Mouse (Mus musculus) intestine, postnatal 0 days (tissue): ENCODE measurements at regions not wholly inside any gene's neighbourhood (a gene's known extent, or its start where the extent isn't known, plus 50 kb on each side); places are given as distances from the start of the nearest gene placed in this dataset.
"Not testable (repeated sequence)": the region's sequence is repeated elsewhere in the genome, so short reads cannot be mapped to it uniquely, and the experiment has no call there.

Experiments used
- ATAC-seq: fragments of 200-750 bp; cut with Nextera tagmentation; 2 replicates; pipeline ENCODE4 v1.8.0; 2017; ENCODE audit warnings: mild to moderate bottlenecking, moderate TSS enrichment, moderate library complexity
- H3K27ac ChIP-seq: fragments of 300-500 bp; sonication (generic); 2 replicates; pipeline ENCODE4 v1.5.1; 2014; ENCODE audit warnings: mild to moderate bottlenecking, low read depth, low read length, moderate library complexity
- H3K27me3 ChIP-seq: fragments of 300-500 bp; sonication (generic); replicated peaks from 2 replicates; pipeline ENCODE4 v1.6.1; 2014; ENCODE audit warnings: low read length, mixed read lengths; ENCODE audit not compliant: control insufficient read depth, insufficient read depth
- H3K36me3 ChIP-seq: fragments of 300-500 bp; sonication (generic); 2 replicates; pipeline ENCODE4 v1.6.1; 2014; ENCODE audit warnings: mild to moderate bottlenecking, moderate library complexity; ENCODE audit not compliant: control insufficient read depth, insufficient read depth
- H3K4me1 ChIP-seq: fragments of 300-500 bp; sonication (generic); replicated peaks from 2 replicates; pipeline ENCODE4 v1.6.1; 2014; ENCODE audit warnings: antibody characterized with exemption, low read length, mixed read lengths; ENCODE audit not compliant: control insufficient read depth, insufficient read depth
- H3K4me2 ChIP-seq: fragments of 300-500 bp; sonication (generic); replicated peaks from 2 replicates; pipeline ENCODE4 v1.6.1; 2014; ENCODE audit warnings: low read depth, mild to moderate bottlenecking, moderate library complexity
- H3K4me3 ChIP-seq: fragments of 300-500 bp; sonication (generic); 2 replicates; pipeline ENCODE4 v1.5.1; 2014; ENCODE audit warnings: low read depth, low read length
- H3K9ac ChIP-seq: fragments of 300-500 bp; sonication (generic); 2 replicates; pipeline ENCODE4 v1.6.1; 2014; ENCODE audit warnings: mild to moderate bottlenecking, low read depth, low read length
- H3K9me3 ChIP-seq: fragments of 300-500 bp; sonication (generic); 2 replicates; pipeline ENCODE4 v1.6.1; 2016; ENCODE audit warnings: mixed run types; ENCODE audit not compliant: control insufficient read depth
- CTCF ChIP-seq: sonication (generic); IDR thresholded peaks from 2 replicates; pipeline ENCODE4 v1.5.1; 2016; ENCODE audit warnings: low read depth, mild to moderate bottlenecking, control low read depth, antibody characterized with exemption, moderate library complexity
- WGBS: fragments of 180-500 bp; shearing (Covaris S2); extraction: QIAGEN DNeasy Blood & Tissue Kit; methylation state at CpG from one replicate; pipeline ENCODE4 v1.1.7; 2014; 5-methylcytosine and 5-hydroxymethylcytosine counted together

- no peak overlapping the region for H3K9ac ChIP-seq
- H3K27ac ChIP-seq, result no peak overlapping the region
- H3K36me3 ChIP-seq, result no peaks in the 10 kb centered on the region
- no peak for TF ChIP-seq CTCF
- H3K4me1 ChIP-seq, result no peaks in the 10 kb centered on the region
- no peak for ATAC-seq
- no peaks in the 10 kb centered on the region for H3K27me3 ChIP-seq
- H3K4me2 ChIP-seq, result no peak overlapping the region
- H3K4me3 ChIP-seq, result no peak overlapping the region
- H3K9me3 ChIP-seq, result no peaks in the 10 kb centered on the region
These were observed 304.1 kb downstream of the Sec16b start for GRCm38 (mm10) chr1:157810657-157811056.

GRCm38 (mm10) chr1:157827966-157828365, 321.4 kb downstream of the Sec16b start:
- ATAC-seq, result no peak
- Histone ChIP-seq H3K9me3 (no peaks in the 10 kb centered on the region), H3K27me3 (no peaks in the 10 kb centered on the region), H3K36me3 (no peaks in the 10 kb centered on the region), H3K27ac (no peak overlapping the region), H3K9ac (no peak overlapping the region), H3K4me1 (no peaks in the 10 kb centered on the region), H3K4me2 (no peak overlapping the region), H3K4me3 (no peak overlapping the region)
- no peak for TF ChIP-seq CTCF
- 77% methylated on average over 2 of the region's 2 CpGs for WGBS

GRCm38 (mm10) chr1:157831511-157831910, 325.0 kb downstream of the Sec16b start:
- no peak overlapping the region for H3K4me2 ChIP-seq
- no peaks in the 10 kb centered on the region for H3K36me3 ChIP-seq
- no peak for TF ChIP-seq CTCF
- 31% methylated on average over 2 of the region's 2 CpGs for WGBS
- H3K4me1 ChIP-seq, result no peaks in the 10 kb centered on the region
- no peaks in the 10 kb centered on the region for H3K27me3 ChIP-seq
- no peaks in the 10 kb centered on the region for H3K9me3 ChIP-seq
- no peak overlapping the region for H3K27ac ChIP-seq
- H3K9ac ChIP-seq, result no peak overlapping the region
- no peak for ATAC-seq
- H3K4me3 ChIP-seq, result no peak overlapping the region

GRCm38 (mm10) chr1:157872775-157873174, 366.2 kb downstream of the Sec16b start:
- Histone ChIP-seq H3K9ac (no peak overlapping the region), H3K9me3 (no peaks in the 10 kb centered on the region), H3K4me1 (no peaks in the 10 kb centered on the region), H3K36me3 (no peaks in the 10 kb centered on the region), H3K4me2 (no peak overlapping the region), H3K27me3 (no peaks in the 10 kb centered on the region), H3K27ac (no peak overlapping the region), H3K4me3 (no peak overlapping the region)
- no peak for TF ChIP-seq CTCF
- WGBS, result 74% methylated on average over 5 of the region's 5 CpGs
- ATAC-seq, result no peak

- Histone ChIP-seq H3K4me2 (no peak overlapping the region), H3K27me3 (no peaks in the 10 kb centered on the region), H3K9ac (no peak overlapping the region), H3K27ac (no peak overlapping the region), H3K9me3 (no peaks in the 10 kb centered on the region), H3K4me1 (no peaks in the 10 kb centered on the region), H3K36me3 (no peaks in the 10 kb centered on the region), H3K4me3 (no peak overlapping the region)
- WGBS, result 89% methylated on average over 2 of the region's 2 CpGs
- no peak for ATAC-seq
- TF ChIP-seq CTCF, result no peak
These were observed 368.5 kb downstream of the Sec16b start for GRCm38 (mm10) chr1:157875006-157875405.

GRCm38 (mm10) chr1:157877117-157877516, 370.6 kb downstream of the Sec16b start:
- not testable (repeated sequence) for H3K9me3 ChIP-seq, H3K4me1 ChIP-seq, H3K9ac ChIP-seq, ATAC-seq, H3K36me3 ChIP-seq, H3K27ac ChIP-seq, H3K27me3 ChIP-seq, H3K4me3 ChIP-seq, H3K4me2 ChIP-seq
- WGBS, result 90% methylated on average over 2 of the region's 4 CpGs

GRCm38 (mm10) chr1:157887146-157887545, 380.6 kb downstream of the Sec16b start:
- Histone ChIP-seq H3K4me2 (no peak overlapping the region), H3K4me3 (no peak overlapping the region), H3K27ac (no peak overlapping the region), H3K27me3 (no peaks in the 10 kb centered on the region), H3K36me3 (no peaks in the 10 kb centered on the region), H3K9ac (no peak overlapping the region), H3K4me1 (no peaks in the 10 kb centered on the region), H3K9me3 (no peaks in the 10 kb centered on the region)
- WGBS, result 15% methylated on average over 1 of the region's 1 CpGs
- no peak for TF ChIP-seq CTCF
- ATAC-seq, result no peak
